Mouse (Mus musculus): ENCODE results near the gene Prss43.

DNA sequence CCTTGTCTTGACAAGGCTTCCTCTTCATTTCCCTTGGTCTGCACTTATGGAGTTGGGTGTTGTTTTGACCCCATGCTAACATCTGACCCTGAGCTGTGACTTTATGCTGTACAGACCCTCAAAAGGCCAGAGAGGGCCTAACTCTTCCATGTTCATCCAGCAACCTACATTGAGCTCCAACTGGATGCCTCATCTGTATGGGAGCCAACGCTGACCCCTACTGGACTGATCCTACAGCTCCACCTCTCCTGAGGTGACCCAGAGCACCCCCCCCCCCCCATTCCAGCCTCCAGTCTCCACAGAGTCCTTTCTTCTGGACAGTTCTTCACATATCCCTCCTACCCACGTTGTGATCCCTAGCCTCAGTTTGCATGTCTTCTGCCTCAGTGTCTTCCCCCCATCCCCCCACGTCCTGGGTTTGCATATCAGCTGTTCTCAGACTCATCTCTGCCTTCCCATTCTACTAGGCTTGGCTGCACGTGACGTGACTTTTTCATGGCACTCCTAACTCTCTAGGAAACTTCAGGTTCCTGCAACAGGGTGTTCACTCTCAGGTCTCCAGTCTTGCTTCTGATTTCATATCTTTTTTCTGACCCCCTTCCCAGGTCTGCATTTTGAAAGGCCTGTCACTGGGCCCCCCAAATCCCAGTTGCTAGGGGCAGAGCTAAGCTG is 47.1 kb upstream of the Prss43 start:
- no peak for TF ChIP-seq POLR2A (IDR thresholded peaks at IDR 0.05; ENCODE audit: low read depth, low read length)
- TF ChIP-seq SIN3A (IDR thresholded peaks at IDR 0.05; ENCODE audit: low read length): no peak
- no peak for TF ChIP-seq RCOR1 (conservative IDR thresholded peaks at IDR 0.05; ENCODE audit: low read depth, low read length)
- no peak for TF ChIP-seq ELF1 (IDR thresholded peaks at IDR 0.05; ENCODE audit: low read depth, low read length)
- no peak for TF ChIP-seq MAFK (IDR thresholded peaks at IDR 0.05; ENCODE audit: insufficient replicate concordance, low read length)

Data from CH12.LX (cell line).